Mouse (Mus musculus) embryonic facial prominence, embryonic 12.5 days (tissue): ENCODE results near the gene Rem1. TPM values are rescaled to one million over a fixed set of nuclear protein-coding genes. Genes with fewer than 3 reads are reported as not detected.
"Not testable (repeated sequence)": the region's sequence is repeated elsewhere in the genome, so short reads cannot be mapped to it uniquely, and the experiment has no call there.

Experiments used
- ATAC-seq: fragments of 200-750 bp; cut with Nextera tagmentation; 2 replicates; pipeline ENCODE4 v1.8.0; 2017; ENCODE audit not compliant: insufficient number of reproducible peaks, insufficient read depth, low FRiP score, low TSS enrichment
- H3K27ac ChIP-seq: fragments of 300-500 bp; sonication (generic); 2 replicates; pipeline ENCODE4 v1.5.1; 2016; ENCODE audit warnings: mild to moderate bottlenecking
- H3K27me3 ChIP-seq: fragments of 300-500 bp; sonication (generic); 2 replicates; pipeline ENCODE4 v1.6.1; 2016; ENCODE audit warnings: mild to moderate bottlenecking, moderate library complexity
- H3K36me3 ChIP-seq: fragments of 300-500 bp; sonication (generic); 2 replicates; pipeline ENCODE4 v1.6.1; 2016; ENCODE audit warnings: mild to moderate bottlenecking
- H3K4me1 ChIP-seq: fragments of 300-500 bp; sonication (generic); 2 replicates; pipeline ENCODE4 v1.6.1; 2016
- H3K4me2 ChIP-seq: fragments of 300-500 bp; sonication (generic); replicated peaks from 2 replicates; pipeline ENCODE4 v1.6.1; 2016; ENCODE audit warnings: mild to moderate bottlenecking, moderate library complexity
- H3K4me3 ChIP-seq: fragments of 300-500 bp; sonication (generic); 2 replicates; pipeline ENCODE4 v1.5.1; 2016; ENCODE audit warnings: mild to moderate bottlenecking
- H3K9ac ChIP-seq: fragments of 300-500 bp; sonication (generic); 2 replicates; pipeline ENCODE4 v1.6.1; 2016; ENCODE audit warnings: mild to moderate bottlenecking, moderate library complexity
- H3K9me3 ChIP-seq: fragments of 300-500 bp; sonication (generic); 2 replicates; pipeline ENCODE4 v1.6.1; 2016; ENCODE audit warnings: mild to moderate bottlenecking, moderate library complexity
- WGBS: fragments of 180-500 bp; shearing (Covaris S2); methylation state at CpG from one replicate; pipeline ENCODE4 v1.1.7; 2016; 5-methylcytosine and 5-hydroxymethylcytosine counted together
- polyA plus RNA-seq: library from polyadenylated mRNA; unstranded; fragments of >200 nt; fragmentation: Nextera tagmentation; extraction: Ambion mirVana; gene quantifications from 2 replicates; pipeline ENCODE4 v1.2.1, GENCODE M21; 2016

Rem1 gene
- polyA plus RNA-seq, 1 experiment from 2014 or later, result 1.1 TPM

DNA sequence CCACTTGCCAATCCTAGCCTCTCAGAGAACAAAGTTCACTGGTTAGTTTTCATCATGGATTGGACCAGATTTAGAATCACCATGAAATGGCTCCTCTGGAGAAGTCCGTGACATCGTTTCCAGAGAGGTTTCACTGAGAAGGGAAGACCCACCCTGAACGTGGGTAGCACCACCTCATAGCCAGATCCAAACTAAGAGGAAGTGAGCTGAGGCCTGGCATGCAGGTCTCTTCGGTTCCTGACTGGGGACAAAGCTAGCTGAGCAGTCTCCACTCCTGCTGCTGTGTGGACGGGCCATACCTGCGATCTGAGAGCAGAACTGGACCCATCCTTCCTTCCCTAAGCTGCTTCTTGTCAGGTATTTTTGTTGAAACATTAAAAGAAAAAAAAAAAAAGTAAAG, 34.4 kb downstream of the Rem1 start:
- ATAC-seq, result no peak
- H3K9ac ChIP-seq, result no peak overlapping the region

DNA sequence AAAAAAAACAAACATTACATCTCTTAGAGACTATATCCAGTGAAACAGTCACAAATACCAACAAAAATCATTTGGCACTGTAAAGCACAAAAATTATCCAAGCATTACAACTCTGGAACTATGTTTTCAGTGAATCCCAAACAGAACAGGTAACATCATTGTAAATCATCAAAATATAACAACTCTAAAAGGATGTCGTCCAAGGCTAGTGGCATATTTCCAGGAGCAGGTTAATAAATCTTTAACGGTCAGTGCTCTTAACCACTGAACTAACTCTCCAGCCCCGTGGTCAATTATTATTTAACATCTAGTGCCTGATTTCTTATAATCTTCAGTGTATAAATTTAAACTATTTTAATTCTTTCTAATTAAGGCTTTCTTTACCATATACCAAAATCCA, 39.4 kb downstream of the Rem1 start:
- not testable (repeated sequence) for H3K4me2 ChIP-seq, H3K9me3 ChIP-seq, H3K27me3 ChIP-seq, H3K4me3 ChIP-seq, H3K4me1 ChIP-seq, H3K36me3 ChIP-seq, ATAC-seq, H3K9ac ChIP-seq, H3K27ac ChIP-seq
- WGBS, result 71% methylated on average over 3 of the region's 3 CpGs

More for the DNA sequence above, 34.4 kb downstream of the Rem1 start:
- H3K4me3 ChIP-seq, result no peak overlapping the region
- no peak overlapping the region for H3K4me2 ChIP-seq
- 81% methylated on average over 6 of the region's 6 CpGs for WGBS
- no peak overlapping the region for H3K27ac ChIP-seq
- H3K36me3 ChIP-seq, result no peaks in the 10 kb centered on the region
- no peaks in the 10 kb centered on the region for H3K4me1 ChIP-seq
- no peaks in the 10 kb centered on the region for H3K9me3 ChIP-seq
- no peaks in the 10 kb centered on the region for H3K27me3 ChIP-seq

DNA sequence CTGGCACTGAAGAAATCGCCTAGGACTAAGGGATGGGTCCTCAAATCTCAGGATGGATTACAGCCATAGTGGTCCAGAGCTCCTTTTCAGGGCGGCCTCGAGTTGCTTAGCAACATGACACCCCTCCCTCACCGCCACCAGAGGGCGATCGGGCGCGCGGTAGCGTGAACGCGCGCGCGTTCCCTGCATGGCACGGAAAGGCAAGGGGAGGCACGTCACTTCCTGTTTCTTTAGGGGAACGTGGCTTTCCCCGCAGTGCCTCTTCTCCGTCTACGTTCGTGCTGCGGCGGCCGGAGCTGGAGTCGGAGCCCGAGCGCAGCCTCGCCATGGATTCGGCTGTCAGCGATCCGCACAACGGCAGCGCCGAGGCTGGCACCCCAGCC, 42.5 kb downstream of the Rem1 start, which contains the start of gene H13:
Gene H13, plus strand, starts transcription at position 206 of the 383 bp plus-strand sequence.
- Histone ChIP-seq H3K4me3 (peak within 1 kb of the TSS; percentile 99), H3K36me3 (peaks cover 15% of the 10 kb centered on the region), H3K4me2 (peak within 1 kb of the TSS; percentile 69), H3K9ac (peak within 1 kb of the TSS; percentile 98), H3K9me3 (no peaks in the 10 kb centered on the region), H3K27ac (peak within 1 kb of the TSS; percentile 98), H3K27me3 (no peaks in the 10 kb centered on the region), H3K4me1 (peaks cover 26% of the 10 kb centered on the region)
- under 1% methylated on average over 35 of the region's 35 CpGs for WGBS
- peak; percentile 68 for ATAC-seq

DNA sequence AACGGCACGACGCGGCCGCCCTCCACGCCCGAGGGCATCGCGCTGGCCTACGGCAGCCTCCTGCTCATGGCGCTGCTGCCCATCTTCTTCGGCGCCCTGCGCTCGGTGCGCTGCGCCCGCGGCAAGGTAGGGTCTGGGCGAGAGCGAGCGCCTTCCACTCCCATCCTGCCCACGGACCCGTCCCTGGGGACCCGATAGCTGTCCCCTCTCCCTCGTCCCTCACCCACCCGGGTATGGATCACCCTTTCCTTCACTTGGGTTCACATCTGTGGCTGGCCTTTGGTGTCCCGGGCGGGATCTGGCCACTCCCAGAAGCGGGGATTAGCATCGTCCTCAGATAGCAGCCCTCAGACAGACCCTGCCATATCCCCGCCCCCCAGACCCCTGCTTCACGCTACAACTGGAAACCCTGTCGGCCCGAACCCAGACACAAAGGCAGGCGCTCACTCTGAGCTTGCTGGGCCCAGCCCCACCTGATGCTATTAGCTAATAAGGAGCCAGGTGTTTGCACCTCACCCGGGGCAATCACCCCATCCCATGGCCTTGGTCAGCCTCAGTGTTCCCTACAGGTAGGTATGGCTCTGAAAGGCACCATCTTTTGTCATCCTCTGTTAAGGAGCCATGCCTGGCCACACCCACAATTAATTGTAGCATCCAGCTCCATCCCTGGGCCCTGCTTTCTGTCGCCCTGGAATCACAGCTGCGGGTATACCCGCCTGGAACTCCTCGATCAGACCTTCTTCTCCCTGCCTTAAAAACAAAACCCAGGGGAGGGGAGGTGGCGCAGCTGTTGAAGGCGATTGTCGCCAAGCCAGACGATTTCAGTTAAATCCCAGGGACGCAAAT, 43.1 kb downstream of the Rem1 start:
- H3K4me3 ChIP-seq, result peak overlapping the region; percentile 99
- peak overlapping the region; percentile 98 for H3K27ac ChIP-seq
- peak; percentile 75 for ATAC-seq
- H3K4me1 ChIP-seq, result peaks cover 26% of the 10 kb centered on the region
- H3K9ac ChIP-seq, result peak overlapping the region; percentile 98
- H3K27me3 ChIP-seq, result no peaks in the 10 kb centered on the region
- H3K36me3 ChIP-seq, result peaks cover 21% of the 10 kb centered on the region
- WGBS, result under 1% methylated on average over 46 of the region's 46 CpGs
- H3K9me3 ChIP-seq, result no peaks in the 10 kb centered on the region
- peak overlapping the region; percentile 69 for H3K4me2 ChIP-seq

DNA sequence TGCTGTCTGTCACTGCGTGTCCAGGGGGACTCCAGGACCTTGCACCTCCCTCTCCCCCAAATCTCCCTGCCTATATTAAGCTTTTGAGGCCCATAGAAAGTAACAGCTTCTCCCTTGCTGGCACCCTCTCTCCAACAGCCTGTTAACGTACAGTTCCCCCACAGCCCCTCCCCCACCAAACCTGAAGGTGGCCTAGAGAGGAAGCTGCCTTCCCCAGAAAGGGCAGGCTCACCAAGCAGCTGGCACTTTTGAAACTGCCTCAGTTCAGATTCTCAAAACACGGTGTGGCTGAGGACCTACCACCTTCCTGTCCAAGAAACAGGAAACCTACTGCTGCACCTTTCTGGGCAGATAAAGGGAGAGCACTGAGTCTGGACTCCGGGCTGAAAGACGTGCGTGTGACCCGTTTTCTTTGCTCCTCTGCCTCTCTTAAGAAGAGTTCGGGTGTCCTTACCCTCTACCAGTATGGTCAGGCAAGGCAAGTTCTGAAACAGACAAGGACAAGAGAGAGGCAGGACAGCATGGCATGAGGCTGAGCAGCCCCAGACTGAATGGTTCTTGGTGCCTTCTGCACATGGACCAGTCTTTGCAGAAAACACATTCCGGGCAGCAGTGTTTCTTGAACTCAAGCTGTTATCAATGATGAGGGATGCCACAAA, 44.4 kb downstream of the Rem1 start:
- Histone ChIP-seq H3K4me2 (peak overlapping the region; percentile 69), H3K27ac (peak overlapping the region; percentile 98), H3K9me3 (no peaks in the 10 kb centered on the region), H3K27me3 (no peaks in the 10 kb centered on the region), H3K9ac (peak overlapping the region; percentile 98), H3K36me3 (peaks cover 34% of the 10 kb centered on the region), H3K4me3 (peak overlapping the region; percentile 99), H3K4me1 (peaks cover 31% of the 10 kb centered on the region)
- 53% methylated on average over 9 of the region's 9 CpGs for WGBS
- no peak for ATAC-seq

DNA sequence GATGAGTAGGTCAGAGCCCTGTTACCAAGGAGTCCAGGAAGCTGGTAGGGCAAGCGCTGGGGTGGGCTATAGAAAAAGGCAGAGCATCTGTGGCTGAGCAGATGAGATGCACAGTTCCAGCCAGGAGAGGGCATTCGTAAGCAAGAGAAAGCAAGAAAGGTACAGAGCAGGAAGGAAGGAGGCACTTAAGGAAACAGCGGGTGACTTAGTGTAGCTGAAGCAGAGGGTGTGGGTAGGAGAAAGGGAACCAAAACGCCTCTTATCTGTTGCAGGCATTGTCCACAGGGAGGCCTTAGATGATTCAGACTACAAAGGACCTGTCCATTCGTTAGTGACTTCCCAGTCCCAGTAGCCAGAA, 44.9 kb downstream of the Rem1 start:
- H3K4me1 ChIP-seq, result peaks cover 31% of the 10 kb centered on the region
- 33% methylated on average over 5 of the region's 5 CpGs for WGBS
- H3K9ac ChIP-seq, result peak overlapping the region; percentile 98
- peaks cover 39% of the 10 kb centered on the region for H3K36me3 ChIP-seq
- ATAC-seq, result no peak
- H3K4me3 ChIP-seq, result peak overlapping the region; percentile 99
- no peaks in the 10 kb centered on the region for H3K27me3 ChIP-seq
- no peaks in the 10 kb centered on the region for H3K9me3 ChIP-seq
- H3K4me2 ChIP-seq, result peak overlapping the region; percentile 69
- H3K27ac ChIP-seq, result peak overlapping the region; percentile 98; the same call in 1 of the 2 replicates

DNA sequence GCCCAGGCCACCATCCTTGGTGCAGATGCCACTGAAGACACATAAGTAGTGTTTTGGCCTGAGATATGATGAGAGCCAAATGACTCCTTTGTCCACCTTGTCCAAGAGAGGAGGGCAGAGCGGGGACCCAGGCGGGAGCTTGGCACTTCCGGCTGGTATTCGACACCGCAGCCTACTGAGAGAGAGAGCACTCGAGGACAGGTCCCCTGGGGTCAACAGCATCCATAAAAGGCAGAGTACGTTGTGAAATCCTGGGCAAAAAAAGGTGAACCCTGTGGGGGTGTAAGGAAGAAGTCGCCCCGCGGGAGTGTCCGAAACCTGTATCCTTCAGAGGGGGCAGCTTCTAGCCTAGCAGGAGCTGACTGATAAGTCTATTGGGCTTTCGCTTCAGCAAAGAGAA, 45.4 kb downstream of the Rem1 start:
- Histone ChIP-seq H3K27ac (no peak overlapping the region), H3K9ac (peak overlapping the region; percentile 98), H3K36me3 (peaks cover 44% of the 10 kb centered on the region), H3K27me3 (no peaks in the 10 kb centered on the region), H3K4me3 (peak overlapping the region; percentile 99), H3K4me2 (peak overlapping the region; percentile 69), H3K9me3 (no peaks in the 10 kb centered on the region), H3K4me1 (peaks cover 31% of the 10 kb centered on the region)
- ATAC-seq, result no peak
- 75% methylated on average over 12 of the region's 12 CpGs for WGBS

DNA sequence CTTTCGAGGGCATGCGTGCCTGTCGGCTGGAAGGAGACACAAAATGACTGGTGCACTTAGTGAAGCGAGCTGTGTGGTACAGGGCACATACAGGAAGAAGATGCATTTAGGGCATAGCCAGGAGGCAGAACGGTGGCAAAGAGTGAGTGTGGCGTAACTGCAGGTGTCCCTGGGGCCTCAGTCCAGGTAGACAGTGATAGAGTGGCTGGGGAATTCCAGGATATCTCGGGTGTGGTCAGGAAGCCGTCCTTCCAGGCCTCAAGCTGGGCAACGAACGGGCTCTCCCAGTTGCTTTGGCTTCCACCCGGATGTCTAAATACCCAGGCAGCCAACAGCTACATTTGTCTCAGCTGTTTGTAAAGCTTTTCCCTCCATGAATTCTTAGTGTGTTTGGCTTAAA, 47.4 kb downstream of the Rem1 start:
- peaks cover 31% of the 10 kb centered on the region for H3K4me1 ChIP-seq

DNA sequence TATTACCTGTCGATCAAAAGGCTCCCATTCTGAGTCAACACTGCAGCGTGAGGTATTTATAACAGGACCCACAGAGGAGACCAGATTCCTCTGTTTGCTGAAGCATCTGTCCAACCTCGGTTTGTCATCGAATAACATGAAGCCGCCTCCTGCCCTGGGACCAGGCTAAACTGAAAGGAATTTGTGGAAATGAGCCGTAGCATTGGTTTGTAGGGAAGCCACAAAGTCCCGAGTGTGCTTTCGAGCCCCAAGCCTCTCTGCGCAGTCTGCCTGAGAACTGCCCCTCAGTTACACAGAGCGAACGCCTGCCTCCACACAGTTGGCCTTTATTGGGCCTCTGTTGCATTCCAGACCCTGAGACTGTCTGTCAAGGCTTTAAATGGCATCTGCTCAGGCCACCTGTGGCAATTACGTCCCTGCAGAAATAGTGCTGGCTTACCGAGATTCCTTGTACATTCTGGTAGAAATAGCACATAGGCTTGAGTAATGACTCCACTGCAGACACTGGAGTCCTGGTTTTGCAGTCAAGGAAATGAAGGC, 48.6 kb downstream of the Rem1 start:
- Histone ChIP-seq H3K36me3 (peaks cover 70% of the 10 kb centered on the region), H3K9ac (no peak overlapping the region), H3K4me1 (peaks cover 31% of the 10 kb centered on the region), H3K4me3 (no peak overlapping the region), H3K27ac (no peak overlapping the region), H3K9me3 (no peaks in the 10 kb centered on the region), H3K4me2 (no peak overlapping the region), H3K27me3 (no peaks in the 10 kb centered on the region)
- no peak for ATAC-seq
- WGBS, result 79% methylated on average over 13 of the region's 13 CpGs

More for the DNA sequence above, 47.4 kb downstream of the Rem1 start:
- no peak overlapping the region for H3K27ac ChIP-seq
- H3K9ac ChIP-seq, result no peak overlapping the region
- peaks cover 59% of the 10 kb centered on the region for H3K36me3 ChIP-seq
- H3K9me3 ChIP-seq, result no peaks in the 10 kb centered on the region
- no peak for ATAC-seq
- no peaks in the 10 kb centered on the region for H3K27me3 ChIP-seq
- H3K4me2 ChIP-seq, result no peak overlapping the region
- WGBS, result 88% methylated on average over 11 of the region's 11 CpGs
- H3K4me3 ChIP-seq, result no peak overlapping the region

DNA sequence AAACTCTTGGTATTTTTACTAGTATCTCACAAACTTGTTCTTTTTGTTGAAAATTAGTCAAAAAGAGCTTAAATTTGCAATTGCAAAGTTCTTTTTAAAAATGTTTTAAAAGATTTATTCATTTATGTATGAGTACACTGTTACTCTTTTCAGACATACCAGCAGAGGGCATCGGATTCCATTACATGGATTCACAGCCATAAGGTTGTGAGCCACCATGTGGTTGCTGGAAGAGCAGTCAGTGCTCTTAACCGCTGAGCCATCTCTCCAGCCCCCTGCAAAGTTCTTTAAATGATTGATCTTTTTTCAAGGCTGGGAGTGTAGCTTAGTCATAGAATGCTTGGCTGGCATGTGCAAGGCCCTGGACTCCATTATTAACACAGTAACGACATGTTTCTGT, 51.6 kb downstream of the Rem1 start:
- Histone ChIP-seq H3K27me3 (no peaks in the 10 kb centered on the region), H3K4me3 (no peak overlapping the region), H3K4me1 (peaks cover 5% of the 10 kb centered on the region; the same call in 1 of the 2 replicates), H3K9me3 (no peaks in the 10 kb centered on the region), H3K36me3 (peaks cover 89% of the 10 kb centered on the region), H3K27ac (no peak overlapping the region), H3K4me2 (no peak overlapping the region), H3K9ac (no peak overlapping the region)
- WGBS, result 64% methylated on average over 3 of the region's 3 CpGs
- ATAC-seq, result no peak

DNA sequence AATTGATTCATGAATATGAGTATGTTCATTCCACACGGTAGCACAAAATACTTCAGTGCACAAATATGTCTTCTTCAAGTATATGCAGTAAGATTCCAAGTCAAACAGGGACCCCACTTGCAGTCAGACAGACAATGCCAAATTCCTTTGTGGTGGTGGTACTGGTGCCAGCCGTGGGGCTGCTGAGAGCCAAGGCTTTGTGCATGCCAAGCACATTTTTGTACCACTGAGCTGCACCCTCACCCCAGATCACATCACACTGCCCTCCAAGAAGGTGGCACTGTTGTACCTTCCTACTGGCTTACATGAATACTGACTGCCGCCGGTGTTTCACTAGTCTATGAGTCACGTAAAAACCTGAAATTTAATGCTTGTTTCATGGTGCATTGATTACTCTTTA, 52.2 kb downstream of the Rem1 start:
- Histone ChIP-seq H3K27ac (no peak overlapping the region), H3K4me2 (no peak overlapping the region), H3K36me3 (peaks cover 95% of the 10 kb centered on the region), H3K9me3 (no peaks in the 10 kb centered on the region), H3K27me3 (no peaks in the 10 kb centered on the region), H3K9ac (no peak overlapping the region), H3K4me3 (no peak overlapping the region), H3K4me1 (peaks cover 5% of the 10 kb centered on the region; the same call in 1 of the 2 replicates)
- 90% methylated on average over 5 of the region's 5 CpGs for WGBS
- no peak for ATAC-seq
